Mouse (Mus musculus): ENCODE results near the gene S100a8. TPM values are rescaled to one million over a fixed set of nuclear protein-coding genes. Genes with fewer than 3 reads are reported as not detected.
A peak's percentile ranks its signal among the peaks of the same experiment; 100 is the strongest.

The S100a8 gene
- total and polyA plus RNA-seq, 2 experiments from 2014 or later = 6.7 TPM; not detected in 1

- WGBS = 26% methylated on average over 4 of the region's 4 CpGs
- H3K36me3 ChIP-seq (ENCODE audit: insufficient read depth, low read length) = no peaks in the 10 kb centered on the region
These were observed 39.9 kb downstream of the S100a8 start for GRCm38 (mm10) chr3:90708523-90709202.

GRCm38 (mm10) chr3:90709591-90710460 is 41.0 kb downstream of the S100a8 start:
- Histone ChIP-seq H3K36me3 (ENCODE audit: insufficient read depth, low read length) (no peaks in the 10 kb centered on the region), H3K9me3 (ENCODE audit: low read length) (no peaks in the 10 kb centered on the region), H3K4me3 (ENCODE audit: low read length) (no peak overlapping the region), H3K27ac (no peak overlapping the region), H3K4me2 (ENCODE audit: low read depth, low read length) (no peak overlapping the region), H3K27me3 (ENCODE audit: insufficient read depth, low read length) (no peaks in the 10 kb centered on the region), H3K9ac (replicated peaks; ENCODE audit: low read length) (no peak overlapping the region), H3K4me1 (ENCODE audit: insufficient read depth, low read length) (no peaks in the 10 kb centered on the region)
- peak; percentile 91 for DNase-seq (ENCODE audit: low spot score)
- ATAC-seq = peak; percentile 79
- WGBS = 50% methylated on average over 12 of the region's 12 CpGs
- peak; percentile 96 for TF ChIP-seq CTCF (IDR thresholded peaks at IDR 0.05; ENCODE audit: low read depth)

More at GRCm38 (mm10) chr3:90708523-90709202, 39.9 kb downstream of the S100a8 start:
- ATAC-seq = peak; percentile 65
- DNase-seq (ENCODE audit: low spot score) = peak; percentile 62
- Histone ChIP-seq H3K9me3 (ENCODE audit: low read length) (no peaks in the 10 kb centered on the region), H3K4me2 (ENCODE audit: low read depth, low read length) (no peak overlapping the region), H3K4me1 (ENCODE audit: insufficient read depth, low read length) (no peaks in the 10 kb centered on the region), H3K27ac (no peak overlapping the region), H3K9ac (replicated peaks; ENCODE audit: low read length) (no peak overlapping the region), H3K4me3 (ENCODE audit: low read length) (no peak overlapping the region), H3K27me3 (ENCODE audit: insufficient read depth, low read length) (no peaks in the 10 kb centered on the region)
- peak; percentile 76 for TF ChIP-seq CTCF (IDR thresholded peaks at IDR 0.05; ENCODE audit: low read depth)

Other genes starting within 250 kb of the S100a8 start
- gene Ints3, start 235.4 kb upstream of the S100a8 start, total RNA-seq (2014; rRNA removed) = 58.1 and 71.7 TPM in 2 replicates
- 19.9 and 20.4 TPM in 2 replicates for gene Ints3, start 235.4 kb upstream of the S100a8 start, polyA plus RNA-seq (2015; fragmentation: Nextera tagmentation; extraction: Ambion mirVana)
- gene Npr1, start 203.1 kb upstream of the S100a8 start, total RNA-seq (2014; rRNA removed) = 3.5 and 6.2 TPM in 2 replicates
- gene Npr1, start 203.1 kb upstream of the S100a8 start, polyA plus RNA-seq (2015; fragmentation: Nextera tagmentation; extraction: Ambion mirVana) = 2.8 TPM in 2 replicates
- 111 and 119 TPM in 2 replicates for gene Ilf2, start 192.9 kb upstream of the S100a8 start, total RNA-seq (2014; rRNA removed)
- 177 and 178 TPM in 2 replicates for gene Ilf2, start 192.9 kb upstream of the S100a8 start, polyA plus RNA-seq (2015; fragmentation: Nextera tagmentation; extraction: Ambion mirVana)
- 49.7 and 52.0 TPM in 2 replicates for gene Snapin, start 177.9 kb upstream of the S100a8 start, total RNA-seq (2014; rRNA removed)
- gene Snapin, start 177.9 kb upstream of the S100a8 start, polyA plus RNA-seq (2015; fragmentation: Nextera tagmentation; extraction: Ambion mirVana) = 102 and 106 TPM in 2 replicates
- 210 and 220 TPM in 2 replicates for gene Chtop, start 159.5 kb upstream of the S100a8 start, total RNA-seq (2014; rRNA removed)
- 162 and 165 TPM in 2 replicates for gene Chtop, start 159.5 kb upstream of the S100a8 start, polyA plus RNA-seq (2015; fragmentation: Nextera tagmentation; extraction: Ambion mirVana)
- 27.7 and 28.1 TPM in 2 replicates for gene S100a1, start 154.6 kb upstream of the S100a8 start, total RNA-seq (2014; rRNA removed)
- gene S100a1, start 154.6 kb upstream of the S100a8 start, polyA plus RNA-seq (2015; fragmentation: Nextera tagmentation; extraction: Ambion mirVana) = 88.9 and 93.6 TPM in 2 replicates
- 5.2 and 10.9 TPM in 2 replicates for gene S100a13, start 154.5 kb upstream of the S100a8 start, total RNA-seq (2014; rRNA removed)
- 37.9 and 41.4 TPM in 2 replicates for gene S100a13, start 154.5 kb upstream of the S100a8 start, polyA plus RNA-seq (2015; fragmentation: Nextera tagmentation; extraction: Ambion mirVana)
- not detected in 2 replicates for gene S100a14, start 142.1 kb upstream of the S100a8 start, total RNA-seq (2014; rRNA removed)
- gene S100a14, start 142.1 kb upstream of the S100a8 start, polyA plus RNA-seq (2015; fragmentation: Nextera tagmentation; extraction: Ambion mirVana) = 0.29 TPM in 1 of 2 replicates, not detected in the other
- gene S100a16, start 131.7 kb upstream of the S100a8 start, total RNA-seq (2014; rRNA removed) = 87.0 and 90.9 TPM in 2 replicates
- gene S100a16, start 131.7 kb upstream of the S100a8 start, polyA plus RNA-seq (2015; fragmentation: Nextera tagmentation; extraction: Ambion mirVana) = 103 and 115 TPM in 2 replicates
- 1.4 and 5.3 TPM in 2 replicates for gene S100a3, start 108.4 kb upstream of the S100a8 start, total RNA-seq (2014; rRNA removed)
- 1.9 and 2.1 TPM in 2 replicates for gene S100a3, start 108.4 kb upstream of the S100a8 start, polyA plus RNA-seq (2015; fragmentation: Nextera tagmentation; extraction: Ambion mirVana)
- gene S100a2, start 78.7 kb upstream of the S100a8 start, total RNA-seq (2014; rRNA removed) = not detected in 2 replicates
- not detected in 2 replicates for gene S100a2, start 78.7 kb upstream of the S100a8 start, polyA plus RNA-seq (2015; fragmentation: Nextera tagmentation; extraction: Ambion mirVana)
- not detected in 2 replicates for gene Gm42674, start 67.1 kb upstream of the S100a8 start, total RNA-seq (2014; rRNA removed)
- not detected in 2 replicates for gene Gm42674, start 67.1 kb upstream of the S100a8 start, polyA plus RNA-seq (2015; fragmentation: Nextera tagmentation; extraction: Ambion mirVana)
- 3.0 TPM in 1 of 2 replicates, not detected in the other for gene S100a4, start 65.2 kb upstream of the S100a8 start, total RNA-seq (2014; rRNA removed)
- 2.3 and 3.1 TPM in 2 replicates for gene S100a4, start 65.2 kb upstream of the S100a8 start, polyA plus RNA-seq (2015; fragmentation: Nextera tagmentation; extraction: Ambion mirVana)
- gene S100a5, start 60.5 kb upstream of the S100a8 start, total RNA-seq (2014; rRNA removed) = not detected in 2 replicates
- gene S100a5, start 60.5 kb upstream of the S100a8 start, polyA plus RNA-seq (2015; fragmentation: Nextera tagmentation; extraction: Ambion mirVana) = not detected in 2 replicates
- 4.4 and 12.9 TPM in 2 replicates for gene S100a6, start 56.1 kb upstream of the S100a8 start, total RNA-seq (2014; rRNA removed)
- gene S100a6, start 56.1 kb upstream of the S100a8 start, polyA plus RNA-seq (2015; fragmentation: Nextera tagmentation; extraction: Ambion mirVana) = 53.8 and 59.0 TPM in 2 replicates
- gene S100a7a, start 15.0 kb upstream of the S100a8 start, total RNA-seq (2014; rRNA removed) = not detected in 2 replicates
- not detected in 2 replicates for gene S100a7a, start 15.0 kb upstream of the S100a8 start, polyA plus RNA-seq (2015; fragmentation: Nextera tagmentation; extraction: Ambion mirVana)
- 1.3 TPM in 1 of 2 replicates, not detected in the other for gene S100a9, start 26.7 kb downstream of the S100a8 start, total RNA-seq (2014; rRNA removed)
- gene S100a9, start 26.7 kb downstream of the S100a8 start, polyA plus RNA-seq (2015; fragmentation: Nextera tagmentation; extraction: Ambion mirVana) = 5.0 and 6.4 TPM in 2 replicates
- gene Pglyrp4, start 57.9 kb downstream of the S100a8 start, total RNA-seq (2014; rRNA removed) = not detected in 2 replicates
- not detected in 2 replicates for gene Pglyrp4, start 57.9 kb downstream of the S100a8 start, polyA plus RNA-seq (2015; fragmentation: Nextera tagmentation; extraction: Ambion mirVana)
- not detected in 2 replicates for gene Gm5849, start 108.9 kb downstream of the S100a8 start, total RNA-seq (2014; rRNA removed)
- not detected in 2 replicates for gene Gm5849, start 108.9 kb downstream of the S100a8 start, polyA plus RNA-seq (2015; fragmentation: Nextera tagmentation; extraction: Ambion mirVana)